Mouse (Mus musculus): ENCODE measurements around the gene Kmt2c. TPM values are rescaled to one million over a fixed set of nuclear protein-coding genes. Genes with fewer than 3 reads are reported as not detected.

Gene Kmt2c
- polyA plus RNA-seq, 1 experiment from 2014 or later = 12.1 TPM

GRCm38 (mm10) chr5:25436081-25436480, 62.5 kb downstream of the Kmt2c start:
- 20% methylated on average over 3 of the region's 3 CpGs for WGBS
- H3K4me3 ChIP-seq (ENCODE audit: low read length) = no peak overlapping the region
- no peaks in the 10 kb centered on the region for H3K4me1 ChIP-seq (ENCODE audit: control insufficient read depth, insufficient read depth, low read depth, low read length)
- no peak for ATAC-seq
- H3K9ac ChIP-seq (ENCODE audit: low read depth, low read length) = no peak overlapping the region
- no peak overlapping the region for H3K27ac ChIP-seq (ENCODE audit: low read depth, low read length)
- H3K9me3 ChIP-seq (ENCODE audit: control insufficient read depth, low read length) = no peaks in the 10 kb centered on the region
- H3K36me3 ChIP-seq (ENCODE audit: control insufficient read depth, insufficient read depth, low read length) = no peaks in the 10 kb centered on the region
- H3K27me3 ChIP-seq (replicated peaks; ENCODE audit: control insufficient read depth, insufficient read depth, low read length) = no peaks in the 10 kb centered on the region
- no peak overlapping the region for H3K4me2 ChIP-seq (ENCODE audit: low read length)

- 71% methylated on average over 1 of the region's 1 CpGs for WGBS
- no peaks in the 10 kb centered on the region for H3K4me1 ChIP-seq (ENCODE audit: control insufficient read depth, insufficient read depth, low read depth, low read length)
- no peak overlapping the region for H3K4me2 ChIP-seq (ENCODE audit: low read length)
- no peak overlapping the region for H3K9ac ChIP-seq (ENCODE audit: low read depth, low read length)
- H3K27ac ChIP-seq (ENCODE audit: low read depth, low read length) = no peak overlapping the region
- no peaks in the 10 kb centered on the region for H3K36me3 ChIP-seq (ENCODE audit: control insufficient read depth, insufficient read depth, low read length)
- ATAC-seq = no peak
- no peaks in the 10 kb centered on the region for H3K27me3 ChIP-seq (replicated peaks; ENCODE audit: control insufficient read depth, insufficient read depth, low read length)
- no peaks in the 10 kb centered on the region for H3K9me3 ChIP-seq (ENCODE audit: control insufficient read depth, low read length)
- no peak overlapping the region for H3K4me3 ChIP-seq (ENCODE audit: low read length)
Observed at GRCm38 (mm10) chr5:25422576-25422975, 76.0 kb downstream of the Kmt2c start.

GRCm38 (mm10) chr5:25420601-25421000, 78.0 kb downstream of the Kmt2c start:
- H3K4me2 ChIP-seq (ENCODE audit: low read length) = no peak overlapping the region
- 42% methylated on average over 3 of the region's 3 CpGs for WGBS
- H3K4me1 ChIP-seq (ENCODE audit: control insufficient read depth, insufficient read depth, low read depth, low read length) = no peaks in the 10 kb centered on the region
- no peaks in the 10 kb centered on the region for H3K36me3 ChIP-seq (ENCODE audit: control insufficient read depth, insufficient read depth, low read length)
- no peak overlapping the region for H3K4me3 ChIP-seq (ENCODE audit: low read length)
- no peaks in the 10 kb centered on the region for H3K27me3 ChIP-seq (replicated peaks; ENCODE audit: control insufficient read depth, insufficient read depth, low read length)
- H3K27ac ChIP-seq (ENCODE audit: low read depth, low read length) = no peak overlapping the region
- H3K9ac ChIP-seq (ENCODE audit: low read depth, low read length) = no peak overlapping the region
- H3K9me3 ChIP-seq (ENCODE audit: control insufficient read depth, low read length) = no peaks in the 10 kb centered on the region
- ATAC-seq = no peak

DNA sequence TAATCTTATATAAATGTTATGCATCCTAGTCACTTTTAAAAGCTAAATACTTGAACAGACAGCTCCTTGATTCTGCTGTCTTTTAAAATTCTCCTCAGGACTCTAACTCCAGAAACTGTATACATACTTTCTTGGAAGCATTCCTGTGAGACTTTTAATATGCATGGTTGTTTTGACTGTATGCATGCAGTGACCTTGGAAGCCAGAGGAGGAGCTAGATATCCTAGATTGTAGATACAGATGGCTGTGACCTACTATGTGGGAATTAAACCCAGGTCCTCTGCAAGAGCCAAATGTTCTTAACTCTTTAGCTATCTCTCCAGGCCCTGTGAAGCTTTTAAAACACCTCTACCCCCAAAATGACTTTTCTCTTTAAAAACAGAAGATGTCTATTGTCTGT, 83.2 kb downstream of the Kmt2c start:
- no peak overlapping the region for H3K27ac ChIP-seq (ENCODE audit: low read depth, low read length)
- ATAC-seq = no peak
- H3K9me3 ChIP-seq (ENCODE audit: control insufficient read depth, low read length) = no peaks in the 10 kb centered on the region
- H3K9ac ChIP-seq (ENCODE audit: low read depth, low read length) = no peak overlapping the region
- no peaks in the 10 kb centered on the region for H3K27me3 ChIP-seq (replicated peaks; ENCODE audit: control insufficient read depth, insufficient read depth, low read length)
- no peak overlapping the region for H3K4me2 ChIP-seq (ENCODE audit: low read length)
- no peak overlapping the region for H3K4me3 ChIP-seq (ENCODE audit: low read length)
- H3K36me3 ChIP-seq (ENCODE audit: control insufficient read depth, insufficient read depth, low read length) = no peaks in the 10 kb centered on the region; the same call in 1 of the 2 replicates
- H3K4me1 ChIP-seq (ENCODE audit: control insufficient read depth, insufficient read depth, low read depth, low read length) = no peaks in the 10 kb centered on the region

- H3K4me1 ChIP-seq (ENCODE audit: control insufficient read depth, insufficient read depth, low read depth, low read length) = no peaks in the 10 kb centered on the region
- H3K27me3 ChIP-seq (replicated peaks; ENCODE audit: control insufficient read depth, insufficient read depth, low read length) = no peaks in the 10 kb centered on the region
- H3K27ac ChIP-seq (ENCODE audit: low read depth, low read length) = no peak overlapping the region
- ATAC-seq = no peak
- H3K9me3 ChIP-seq (ENCODE audit: control insufficient read depth, low read length) = peaks cover 3% of the 10 kb centered on the region; the same call in 1 of the 2 replicates
- H3K4me3 ChIP-seq (ENCODE audit: low read length) = no peak overlapping the region
- no peak overlapping the region for H3K4me2 ChIP-seq (ENCODE audit: low read length)
- no peak overlapping the region for H3K9ac ChIP-seq (ENCODE audit: low read depth, low read length)
- 97% methylated on average over 2 of the region's 2 CpGs for WGBS
- no peaks in the 10 kb centered on the region for H3K36me3 ChIP-seq (ENCODE audit: control insufficient read depth, insufficient read depth, low read length)
Observed at GRCm38 (mm10) chr5:25396727-25397126, 101.9 kb downstream of the Kmt2c start.

GRCm38 (mm10) chr5:25392655-25393054, 105.9 kb downstream of the Kmt2c start:
- no peak overlapping the region for H3K9ac ChIP-seq (ENCODE audit: low read depth, low read length)
- ATAC-seq = no peak
- no peaks in the 10 kb centered on the region for H3K36me3 ChIP-seq (ENCODE audit: control insufficient read depth, insufficient read depth, low read length)
- H3K4me2 ChIP-seq (ENCODE audit: low read length) = no peak overlapping the region
- H3K27ac ChIP-seq (ENCODE audit: low read depth, low read length) = no peak overlapping the region
- no peak overlapping the region for H3K4me3 ChIP-seq (ENCODE audit: low read length)
- H3K9me3 ChIP-seq (ENCODE audit: control insufficient read depth, low read length) = no peaks in the 10 kb centered on the region
- H3K27me3 ChIP-seq (replicated peaks; ENCODE audit: control insufficient read depth, insufficient read depth, low read length) = no peaks in the 10 kb centered on the region
- 84% methylated on average over 2 of the region's 2 CpGs for WGBS
- H3K4me1 ChIP-seq (ENCODE audit: control insufficient read depth, insufficient read depth, low read depth, low read length) = no peaks in the 10 kb centered on the region

DNA sequence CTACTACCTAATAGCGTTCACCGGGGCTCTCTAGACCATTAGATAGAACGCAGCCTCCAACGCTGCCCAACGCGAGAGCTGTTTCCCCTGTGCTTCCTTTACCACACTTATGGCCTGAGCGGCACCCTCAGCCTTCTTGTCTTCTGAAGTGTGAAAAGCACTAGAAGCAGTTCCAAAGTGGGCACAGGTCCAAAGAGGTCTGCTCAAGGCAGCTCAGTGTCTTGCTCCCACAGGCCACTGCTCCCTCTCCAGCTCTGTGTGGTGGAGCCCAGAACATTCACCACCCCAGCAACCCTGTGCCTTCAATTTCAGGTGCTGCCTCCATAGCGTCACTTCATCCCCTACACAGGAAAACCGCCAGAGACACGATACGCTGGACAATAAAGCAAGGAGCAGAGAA, 115.0 kb downstream of the Kmt2c start:
- no peaks in the 10 kb centered on the region for H3K27me3 ChIP-seq (replicated peaks; ENCODE audit: control insufficient read depth, insufficient read depth, low read length)
- 0 out of 2 replicates have a peak, but pooled peaks cover 3% of the 10 kb centered on the region for H3K36me3 ChIP-seq (ENCODE audit: control insufficient read depth, insufficient read depth, low read length)
- no peak overlapping the region for H3K4me2 ChIP-seq (ENCODE audit: low read length)
- ATAC-seq = no peak
- H3K4me1 ChIP-seq (ENCODE audit: control insufficient read depth, insufficient read depth, low read depth, low read length) = no peaks in the 10 kb centered on the region
- no peak overlapping the region for H3K27ac ChIP-seq (ENCODE audit: low read depth, low read length)
- H3K4me3 ChIP-seq (ENCODE audit: low read length) = no peak overlapping the region
- H3K9me3 ChIP-seq (ENCODE audit: control insufficient read depth, low read length) = no peaks in the 10 kb centered on the region
- no peak overlapping the region for H3K9ac ChIP-seq (ENCODE audit: low read depth, low read length)
- whole genome bisulfite sequencing = 84% methylated on average over 11 of the region's 11 CpGs

DNA sequence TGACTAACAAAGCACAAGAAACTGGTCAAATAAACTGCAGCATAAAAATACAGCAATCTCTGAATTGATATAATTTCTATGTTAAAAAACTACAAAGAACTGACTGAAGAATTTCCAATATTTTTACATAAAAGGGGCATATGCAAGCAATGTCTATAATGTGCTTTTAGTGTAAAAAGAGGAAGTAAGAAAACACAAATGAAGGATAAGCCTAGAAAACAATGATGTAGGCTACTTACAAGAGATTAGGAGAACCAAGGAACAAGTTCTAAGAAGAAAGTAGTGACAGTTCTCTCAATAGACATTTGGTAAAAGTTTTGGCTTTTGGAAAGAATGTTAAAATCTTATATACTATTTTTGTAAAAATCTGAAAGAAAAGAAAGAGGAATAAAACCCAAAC, 119.4 kb downstream of the Kmt2c start:
- Histone ChIP-seq H3K27me3 (replicated peaks; ENCODE audit: control insufficient read depth, insufficient read depth, low read length) (no peaks in the 10 kb centered on the region), H3K4me1 (ENCODE audit: control insufficient read depth, insufficient read depth, low read depth, low read length) (no peaks in the 10 kb centered on the region), H3K9ac (ENCODE audit: low read depth, low read length) (no peak overlapping the region), H3K36me3 (ENCODE audit: control insufficient read depth, insufficient read depth, low read length) (no peaks in the 10 kb centered on the region), H3K9me3 (ENCODE audit: control insufficient read depth, low read length) (no peaks in the 10 kb centered on the region), H3K27ac (ENCODE audit: low read depth, low read length) (no peak overlapping the region), H3K4me2 (ENCODE audit: low read length) (no peak overlapping the region), H3K4me3 (ENCODE audit: low read length) (no peak overlapping the region)
- no peak for ATAC-seq

- no peak for ATAC-seq
- Histone ChIP-seq H3K9ac (ENCODE audit: low read depth, low read length) (no peak overlapping the region), H3K4me3 (ENCODE audit: low read length) (no peak overlapping the region), H3K9me3 (ENCODE audit: control insufficient read depth, low read length) (no peaks in the 10 kb centered on the region), H3K27ac (ENCODE audit: low read depth, low read length) (no peak overlapping the region), H3K4me2 (ENCODE audit: low read length) (no peak overlapping the region), H3K27me3 (replicated peaks; ENCODE audit: control insufficient read depth, insufficient read depth, low read length) (no peaks in the 10 kb centered on the region), H3K36me3 (ENCODE audit: control insufficient read depth, insufficient read depth, low read length) (0 out of 2 replicates have a peak, but pooled peaks cover 3% of the 10 kb centered on the region), H3K4me1 (ENCODE audit: control insufficient read depth, insufficient read depth, low read depth, low read length) (no peaks in the 10 kb centered on the region)
- 93% methylated on average over 2 of the region's 2 CpGs for WGBS
Observed at GRCm38 (mm10) chr5:25368420-25368819, 130.2 kb downstream of the Kmt2c start.

DNA sequence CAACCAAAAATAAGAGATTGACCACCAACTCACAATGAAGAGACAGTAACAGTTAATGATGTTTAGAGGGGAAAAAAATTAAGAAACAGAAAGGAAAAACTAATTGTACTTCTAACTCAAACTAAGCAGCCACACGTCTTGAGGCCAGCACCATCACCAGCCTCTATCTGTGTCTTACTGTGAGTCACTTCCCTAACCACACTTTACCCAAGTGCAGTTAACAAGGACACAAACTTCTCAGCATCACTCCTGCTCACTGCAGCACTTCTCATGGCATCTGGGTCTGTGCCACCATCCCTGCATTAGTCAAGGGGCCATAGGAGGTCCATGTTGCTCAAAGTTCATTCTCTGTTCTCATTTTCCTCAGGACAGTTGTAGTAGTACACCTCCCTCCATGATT, 131.5 kb downstream of the Kmt2c start:
- Histone ChIP-seq H3K4me2 (ENCODE audit: low read length) (no peak overlapping the region), H3K27ac (ENCODE audit: low read depth, low read length) (no peak overlapping the region), H3K4me1 (ENCODE audit: control insufficient read depth, insufficient read depth, low read depth, low read length) (no peaks in the 10 kb centered on the region), H3K36me3 (ENCODE audit: control insufficient read depth, insufficient read depth, low read length) (no peaks in the 10 kb centered on the region), H3K9ac (ENCODE audit: low read depth, low read length) (no peak overlapping the region), H3K4me3 (ENCODE audit: low read length) (no peak overlapping the region), H3K9me3 (ENCODE audit: control insufficient read depth, low read length) (no peaks in the 10 kb centered on the region), H3K27me3 (replicated peaks; ENCODE audit: control insufficient read depth, insufficient read depth, low read length) (no peaks in the 10 kb centered on the region)
- whole genome bisulfite sequencing = 95% methylated on average over 1 of the region's 1 CpGs
- no peak for ATAC-seq

Measured in hindbrain, embryonic 16.5 days (tissue).